Mouse (Mus musculus): ENCODE data around the gene Kat5.

Kat5 gene

DNA sequence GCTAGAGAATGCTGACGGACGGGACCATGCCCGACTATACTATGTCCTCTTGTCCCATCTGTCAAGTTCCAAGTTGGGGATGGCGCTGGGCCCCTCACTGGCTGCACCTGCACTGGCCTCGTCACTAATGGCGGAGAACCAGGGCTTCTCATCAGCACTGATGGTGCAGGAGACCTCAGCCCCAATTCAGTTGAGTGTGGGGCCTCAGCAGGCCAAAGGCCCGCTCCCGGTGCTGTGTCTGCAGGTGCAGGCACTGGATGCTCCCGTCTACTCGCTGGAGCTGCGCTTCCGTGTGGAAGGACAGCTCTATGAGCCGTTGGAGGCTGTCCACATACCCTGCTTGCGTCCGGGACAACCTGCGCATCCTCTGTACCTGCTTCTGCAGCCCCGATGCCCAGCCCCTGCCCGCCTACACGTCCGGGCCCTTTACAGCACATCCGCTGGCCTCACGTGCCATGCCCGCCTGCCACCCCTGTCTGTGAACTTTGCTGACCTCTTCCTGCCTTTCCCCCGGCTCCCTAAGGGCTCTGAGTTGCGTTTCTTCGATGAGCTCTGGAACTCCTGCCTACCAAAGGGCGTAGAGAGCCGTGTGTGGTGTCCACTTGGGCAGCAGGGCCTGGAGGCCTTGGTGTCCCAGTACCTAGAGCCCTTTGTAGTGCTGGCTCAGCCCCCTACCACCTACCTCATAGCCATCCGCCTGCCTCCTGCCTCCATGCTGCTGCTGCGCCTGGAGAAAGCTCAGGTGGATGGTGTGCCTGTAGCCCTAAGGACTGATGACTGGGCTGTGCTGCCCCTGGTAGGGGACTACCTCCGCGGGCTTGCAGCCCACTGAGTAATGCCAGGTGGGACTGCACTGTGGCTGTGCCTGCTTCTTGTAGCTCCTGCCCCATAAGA lies 39.4 kb downstream of the Kat5 start:
- DNase-seq (ENCODE audit: low read depth), result no peak

DNA sequence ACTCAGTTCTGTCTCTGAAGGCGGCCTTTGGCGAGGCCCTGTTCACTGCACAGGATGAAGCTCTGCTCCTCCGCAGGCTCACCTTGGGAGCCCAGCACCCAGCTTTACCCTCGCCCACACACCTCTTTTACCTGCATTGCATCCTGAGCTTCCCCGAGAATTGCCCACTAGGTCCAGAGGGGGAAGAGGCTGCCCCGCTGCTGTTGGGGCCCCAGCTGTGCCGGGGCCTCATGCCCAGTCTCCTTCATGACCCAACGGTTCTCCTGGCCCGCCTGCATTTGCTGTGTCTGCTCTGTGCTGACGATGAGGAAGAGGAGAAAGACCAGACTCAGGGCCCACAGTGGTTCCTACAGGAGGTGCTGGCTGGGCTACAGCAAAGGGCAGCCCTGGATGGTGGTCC lies 40.5 kb downstream of the Kat5 start:
- no peak for DNase-seq (ENCODE audit: low read depth)

GRCm38 (mm10) chr19:5568470-5569140 lies 41.4 kb downstream of the Kat5 start:
- DNase-seq (ENCODE audit: low read depth), result peak; percentile 89

- DNase-seq (ENCODE audit: low read depth), result peak; percentile 75
Observed at GRCm38 (mm10) chr19:5567534-5568469, 42.2 kb downstream of the Kat5 start, which contains the start of gene Ap5b1. Ap5b1 (plus strand) TSS chr19:5568025.

DNA sequence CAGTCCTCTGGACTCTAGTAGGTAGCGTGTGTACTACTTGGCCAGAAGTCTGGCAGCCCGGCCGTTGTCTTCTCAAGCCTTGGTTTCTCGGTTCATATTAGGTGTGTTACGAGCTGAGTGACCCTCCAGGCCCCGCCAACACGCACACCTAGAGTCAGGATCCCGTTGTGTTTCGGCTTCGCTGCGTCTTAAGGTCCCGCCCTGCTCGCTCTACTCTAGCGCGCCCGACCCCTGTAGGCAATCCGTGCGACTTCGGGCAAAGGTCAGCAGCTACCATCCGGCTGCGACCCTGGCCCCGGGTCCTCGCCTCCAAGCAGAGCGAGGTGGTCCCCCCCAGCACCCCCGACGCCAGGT lies 42.9 kb downstream of the Kat5 start:
- DNase-seq (ENCODE audit: low read depth), result no peak

GRCm38 (mm10) chr19:5566316-5566715 lies 43.7 kb downstream of the Kat5 start:
- DNase-seq (ENCODE audit: low read depth), result no peak

GRCm38 (mm10) chr19:5562776-5563175 lies 47.3 kb downstream of the Kat5 start:
- no peak for DNase-seq (ENCODE audit: low read depth)

DNA sequence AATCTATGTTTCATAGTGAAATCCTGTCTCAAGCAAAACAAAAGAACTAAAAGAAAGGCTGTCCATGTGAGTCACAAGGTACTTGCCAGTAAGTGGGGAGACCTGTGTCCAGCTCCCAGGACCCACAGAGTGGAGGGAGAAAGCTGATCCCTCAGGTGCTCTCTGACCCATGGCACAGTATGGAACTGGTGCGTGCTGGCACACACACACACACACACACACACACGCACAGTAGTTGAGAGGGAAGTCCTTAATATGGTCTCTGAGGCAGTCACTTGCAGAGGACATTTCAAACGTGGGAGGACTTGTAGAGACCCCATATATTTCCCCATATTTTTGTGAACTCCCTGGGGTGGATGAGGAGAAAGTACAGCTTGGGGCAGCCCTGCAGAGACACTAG lies 48.2 kb downstream of the Kat5 start:
- DNase-seq (ENCODE audit: low read depth), result no peak

DNA sequence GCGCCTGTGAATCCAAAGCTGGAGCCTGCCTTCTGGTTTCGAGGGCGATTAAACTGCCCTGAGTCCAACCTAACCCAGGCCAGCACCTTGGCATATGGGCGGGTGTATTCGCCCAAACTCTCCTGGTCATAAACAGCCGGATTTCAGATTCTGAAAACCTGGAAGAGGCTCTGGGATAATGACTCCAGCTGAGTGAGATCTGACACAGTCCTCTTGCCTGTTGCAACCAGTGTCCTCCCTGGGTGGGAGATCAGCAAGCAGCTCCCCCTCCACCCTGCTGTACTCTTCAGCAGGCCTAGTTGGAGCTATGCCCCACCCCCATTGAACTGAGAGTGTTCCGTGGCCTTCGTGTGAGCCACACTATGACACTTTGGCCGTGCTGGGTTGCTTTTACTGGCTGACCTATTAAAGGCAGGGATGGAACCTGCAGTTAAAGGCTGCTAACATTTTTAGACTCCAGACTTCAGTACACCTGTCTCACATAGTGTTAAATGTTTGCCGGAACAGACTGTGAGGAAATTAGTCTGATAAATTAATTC lies 48.7 kb downstream of the Kat5 start:
- DNase-seq (ENCODE audit: low read depth), result no peak

GRCm38 (mm10) chr19:5560457-5561041 lies 49.5 kb downstream of the Kat5 start, which contains the start of gene Ovol1:
Ovol1 (minus strand) TSS chr19:5560646.
- DNase-seq (ENCODE audit: low read depth), result no peak

GRCm38 (mm10) chr19:5559631-5560456 lies 50.2 kb downstream of the Kat5 start:
- no peak for DNase-seq (ENCODE audit: low read depth)

GRCm38 (mm10) chr19:5559229-5559628 lies 50.8 kb downstream of the Kat5 start:
- DNase-seq (ENCODE audit: low read depth), result no peak

- DNase-seq (ENCODE audit: low read depth), result no peak
Observed at GRCm38 (mm10) chr19:5558770-5559169, 51.3 kb downstream of the Kat5 start.

GRCm38 (mm10) chr19:5558169-5558568 lies 51.9 kb downstream of the Kat5 start:
- no peak for DNase-seq (ENCODE audit: low read depth)

DNA sequence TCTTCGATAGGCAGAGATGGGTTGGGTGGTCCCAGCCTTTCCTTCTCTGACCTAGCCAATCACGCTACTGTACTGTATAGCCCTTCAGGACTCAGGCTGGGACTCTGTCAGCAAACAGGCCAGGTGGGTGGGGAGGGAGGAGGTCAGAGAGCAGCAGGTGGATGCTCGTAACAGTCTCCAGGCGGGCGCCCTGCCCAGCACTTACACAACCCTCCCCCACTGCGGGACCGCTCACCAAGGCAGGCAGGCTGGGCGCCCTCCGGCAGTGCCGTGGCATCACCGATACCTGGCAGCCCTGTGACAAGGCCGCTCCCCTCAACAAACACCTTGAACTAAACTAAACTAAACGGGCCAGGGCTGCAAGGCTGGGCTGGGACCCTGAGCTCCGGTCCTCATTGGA lies 55.8 kb downstream of the Kat5 start:
- no peak for DNase-seq (ENCODE audit: low read depth)

DNA sequence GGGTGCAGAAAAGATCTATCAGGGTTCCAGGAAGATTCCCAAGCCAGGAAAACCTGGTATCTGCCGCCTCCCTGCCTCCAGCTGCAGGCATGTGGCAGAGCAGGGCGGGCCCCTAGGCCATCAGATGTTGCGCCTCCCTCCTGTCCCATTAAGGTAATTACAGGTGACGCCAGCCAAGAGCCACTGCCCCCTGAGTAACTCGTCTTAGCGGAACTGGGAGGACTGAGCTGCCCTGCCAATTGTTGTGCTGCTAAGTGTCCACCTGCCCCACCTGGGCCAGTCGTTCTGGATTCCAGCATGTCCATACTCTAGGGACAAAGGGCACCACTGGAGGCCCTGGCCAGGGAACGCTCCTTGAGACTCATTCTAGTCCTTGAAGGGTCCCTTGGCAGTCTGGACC lies 56.2 kb downstream of the Kat5 start:
- no peak for DNase-seq (ENCODE audit: low read depth)

Measured in c-Kit-positive CD71-negative TER-119-negative erythroid progenitor cells, embryonic 14.5 days (primary cell).